ENCODE assay signal across 22 mouse cellular contexts in the genomic region with DNA sequence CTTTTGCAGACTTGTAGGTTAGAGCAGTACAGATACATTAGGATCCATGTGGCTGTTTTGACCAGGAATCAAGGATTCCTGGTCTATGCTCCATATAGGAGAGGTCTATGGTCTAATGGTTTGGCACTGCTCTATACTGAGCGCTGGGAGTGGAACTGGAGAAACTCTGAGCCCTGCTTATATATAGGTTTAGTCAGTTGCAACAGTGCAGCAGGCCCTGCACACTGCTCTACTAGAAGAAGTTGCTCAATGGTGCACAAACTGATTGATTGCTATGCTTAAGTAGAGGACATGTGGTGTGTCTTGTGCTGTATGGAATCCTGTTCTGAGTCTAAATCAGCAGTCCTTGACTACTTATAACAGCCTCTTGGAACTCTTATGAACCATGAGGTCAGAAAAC.
"Had no signal": no experiment of that assay in that cellular context is flagged by ENCODE, and none has a peak within 500 bp of the region (broad histone marks: within the 10 kb centered on the region; RNA-seq: fewer than 3 reads in every experiment).

No protein-coding gene starts in this region.

- H3K4me3 ChIP-seq: layer of hippocampus, adult 2 months; limb, embryonic 10.5 days; limb, embryonic 13.5 days; neural tube, embryonic 12.5 days; neural tube, embryonic 15.5 days had no signal

- ATAC-seq: intestine, postnatal 0 days had no signal

- H3K36me3 ChIP-seq: limb, embryonic 13.5 days; neural tube, embryonic 12.5 days; neural tube, embryonic 15.5 days had no signal

- H3K27me3 ChIP-seq: limb, embryonic 13.5 days; neural tube, embryonic 12.5 days; neural tube, embryonic 15.5 days had no signal

- DNase-seq: kidney, adult 2 months; kidney, postnatal 25 days; layer of hippocampus, adult 9-11 months; liver; lung, embryonic 14.5 days; lung, postnatal 10 days; lung, postnatal 36 days; midbrain, embryonic 14.5 days; right cerebral cortex, adult 18-20 months; right cerebral cortex, postnatal 14 days; right cerebral cortex, postnatal 4 days; thymus, postnatal 36 days had no signal

- H3K4me2 ChIP-seq: limb, embryonic 13.5 days; lung, embryonic 14.5 days; midbrain, embryonic 11.5 days; neural tube, embryonic 12.5 days; neural tube, embryonic 15.5 days had no signal

- H3K9ac ChIP-seq: limb, embryonic 13.5 days; liver, embryonic 14.5 days; lung, embryonic 14.5 days; neural tube, embryonic 12.5 days; neural tube, embryonic 15.5 days had no signal

- H3K9me3 ChIP-seq: limb, embryonic 10.5 days; limb, embryonic 13.5 days; neural tube, embryonic 12.5 days; neural tube, embryonic 15.5 days had no signal

- H3K27ac ChIP-seq: kidney, postnatal 0 days; layer of hippocampus, adult 2 months; limb, embryonic 10.5 days; limb, embryonic 13.5 days; liver, embryonic 14.5 days; neural tube, embryonic 12.5 days; neural tube, embryonic 15.5 days; stomach, postnatal 0 days had no signal
